Mouse (Mus musculus) c-Kit-positive CD71-negative TER-119-negative erythroid progenitor cells, embryonic 14.5 days (primary cell): ENCODE data around the gene Tas2r125.
"Not testable (repeated sequence)": the region's sequence is repeated elsewhere in the genome, so short reads cannot be mapped to it uniquely, and the experiment has no call there.

Source experiments
- DNase-seq: peaks from one replicate; pipeline ENCODE4 v3.0.0-alpha.2; 2013; ENCODE audit warnings: low read depth

The Tas2r125 gene

GRCm38 (mm10) chr6:132909351-132909750, at the start of gene Tas2r125:
TSS of gene Tas2r125 (plus strand) at chr6:132909651.
- DNase-seq = no peak

DNA sequence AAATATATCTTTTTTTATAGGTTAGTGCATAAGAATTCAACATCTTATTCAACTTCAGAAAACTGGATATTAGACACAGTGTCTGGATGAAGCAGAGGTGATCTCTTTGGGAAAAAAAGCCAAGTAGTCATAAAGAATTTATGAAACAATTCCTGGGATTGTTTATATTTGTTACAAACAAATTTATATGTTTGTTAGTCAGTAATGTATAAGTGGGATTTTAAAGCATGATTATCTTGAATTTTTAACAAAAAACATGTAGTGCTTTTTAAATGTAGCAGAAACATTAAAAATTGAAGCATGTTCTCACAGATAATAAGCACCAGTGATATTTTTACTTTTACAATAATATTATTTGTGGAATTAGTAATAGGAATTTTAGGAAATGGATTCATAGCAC, 41.7 kb upstream of the Tas2r125 start, which contains the start of gene Tas2r110:
Gene Tas2r110, plus strand, starts transcription at position 301 of the 400 bp plus-strand sequence.
- no peak for DNase-seq

- DNase-seq = no peak
Observed at GRCm38 (mm10) chr6:132892711-132893110, 16.7 kb upstream of the Tas2r125 start, which contains the start of gene Tas2r113. TSS of gene Tas2r113 (plus strand) at chr6:132893011.

- DNase-seq = not testable (repeated sequence)
Observed at GRCm38 (mm10) chr6:132941376-132941775, 31.9 kb downstream of the Tas2r125 start.

DNA sequence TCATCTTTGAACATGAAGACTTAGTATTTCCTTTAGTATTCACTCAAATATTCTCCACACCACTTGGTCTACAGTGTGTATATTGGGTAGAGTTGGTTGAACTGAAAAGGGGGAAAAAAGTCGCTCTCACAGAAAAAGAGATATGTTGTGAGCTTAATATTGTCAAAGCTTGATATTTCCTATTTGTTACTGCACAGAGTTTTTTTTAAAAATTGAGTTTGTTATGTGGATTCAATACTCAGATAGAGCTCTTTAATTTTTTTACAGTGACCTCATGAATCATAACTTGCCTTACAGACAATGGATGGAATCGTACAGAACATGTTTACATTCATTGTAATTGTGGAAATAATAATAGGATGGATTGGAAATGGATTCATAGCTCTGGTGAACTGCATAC, 41.4 kb downstream of the Tas2r125 start, which contains the start of gene Tas2r129:
Gene Tas2r129, plus strand, starts transcription at position 301 of the 400 bp plus-strand sequence.
- no peak for DNase-seq

DNA sequence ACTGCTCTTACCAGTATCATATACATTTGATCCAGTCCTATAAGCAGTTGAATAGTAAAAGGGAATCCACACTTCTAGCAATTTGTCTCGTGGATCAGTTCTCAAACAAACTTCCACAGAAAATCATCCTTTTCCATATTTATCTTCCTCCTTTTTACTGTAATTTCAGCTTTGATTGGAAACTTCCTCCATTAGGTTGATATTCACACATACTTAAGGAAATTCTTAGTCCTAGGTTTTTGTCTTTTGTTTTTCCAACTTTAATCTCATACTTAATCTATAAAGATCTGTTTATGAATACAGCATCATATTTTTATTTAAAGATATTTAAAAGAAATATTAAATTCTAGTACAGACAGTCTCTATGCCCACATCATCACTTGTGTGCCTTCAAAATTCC, 48.4 kb downstream of the Tas2r125 start, which contains the start of gene Tas2r131:
Gene Tas2r131, minus strand, starts transcription at position 101 of the 400 bp plus-strand sequence.
- no peak for DNase-seq
